Mouse (Mus musculus): Measurements from ENCODE around the gene March1. TPM values are rescaled to one million over a fixed set of nuclear protein-coding genes. Genes with fewer than 3 reads are reported as not detected.
A peak's percentile ranks its signal among the peaks of the same experiment; 100 is the strongest.

Gene March1
- polyA plus RNA-seq, 1 experiment, result not detected

DNA sequence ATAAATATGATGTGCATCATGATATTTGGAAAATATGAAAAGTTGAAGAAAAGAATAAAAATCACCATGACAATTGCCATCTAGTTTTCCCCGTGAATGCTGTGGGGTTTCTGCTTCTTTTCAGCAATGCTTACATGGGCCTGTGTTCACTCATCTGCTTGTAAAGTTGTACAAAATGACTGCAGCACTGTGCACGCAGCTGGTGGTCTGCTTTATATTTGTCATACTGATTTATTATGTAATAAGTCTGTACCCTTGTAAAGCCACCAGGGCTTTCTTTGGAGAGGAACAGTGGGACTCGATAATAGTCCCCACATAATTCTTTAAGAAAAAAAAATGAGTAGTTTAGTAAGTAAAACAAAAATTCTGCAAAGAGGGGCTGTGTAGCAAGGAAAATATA is 564.6 kb downstream of the March1 start:
- no peak for TF ChIP-seq GATA1 (IDR thresholded peaks at IDR 0.05; ENCODE audit: low read length)

DNA sequence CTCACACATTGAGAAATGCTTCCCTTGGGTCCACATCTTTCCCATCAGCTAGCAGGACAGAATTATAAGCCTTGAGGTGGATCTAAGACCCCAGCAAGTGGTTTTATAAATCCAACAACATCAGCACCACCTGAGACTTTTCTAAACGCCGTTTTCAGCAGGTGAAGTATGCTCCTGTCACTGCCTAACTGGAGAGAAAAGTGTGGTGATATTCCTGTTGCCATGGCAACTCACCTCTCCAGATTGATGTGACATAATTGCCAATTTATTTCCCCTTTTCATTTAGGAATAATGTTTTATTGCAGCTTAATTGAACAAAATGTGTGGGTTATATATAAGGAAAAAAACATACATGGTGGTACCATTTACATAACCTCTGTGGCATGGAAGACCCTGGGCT is 565.8 kb downstream of the March1 start:
- no peak for TF ChIP-seq GATA1 (IDR thresholded peaks at IDR 0.05; ENCODE audit: low read length)

DNA sequence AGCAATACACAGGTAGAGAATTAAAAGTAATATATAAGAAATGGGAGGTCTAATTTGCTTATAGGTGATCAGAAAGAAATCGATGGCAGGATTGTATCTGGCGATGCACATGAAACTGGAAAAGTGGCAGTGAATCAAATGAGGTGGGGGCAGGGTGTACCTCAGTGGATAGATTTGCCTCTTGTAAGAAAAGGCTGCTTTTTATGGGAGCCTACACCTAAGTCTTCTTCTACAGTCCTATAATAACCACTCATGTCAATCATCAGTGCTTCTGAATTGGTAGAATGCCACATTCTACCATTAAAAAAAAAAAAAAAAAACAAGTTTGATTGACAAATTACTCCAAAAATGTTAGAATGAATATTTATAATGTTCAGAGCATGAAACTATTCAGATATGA is 567.5 kb downstream of the March1 start:
- TF ChIP-seq GATA1 (IDR thresholded peaks at IDR 0.05; ENCODE audit: low read length), result no peak

DNA sequence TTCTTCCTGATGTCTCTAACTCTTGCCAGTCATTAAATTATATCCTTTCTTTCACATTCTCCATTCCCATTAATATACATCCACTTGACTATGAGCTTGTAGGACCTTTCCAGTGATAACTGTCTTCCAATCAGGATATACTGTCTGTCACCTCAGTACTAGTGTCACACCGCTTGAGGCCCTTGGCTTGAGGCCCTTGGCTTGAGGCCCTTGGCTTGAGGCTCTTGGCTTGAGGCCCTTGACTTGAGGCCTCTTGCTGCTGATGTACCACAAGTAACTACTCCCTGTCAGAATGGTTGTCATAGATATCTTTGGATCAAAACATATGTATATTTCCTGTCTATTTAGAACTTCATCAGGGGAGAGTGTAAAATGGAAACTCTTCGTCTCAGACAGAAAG is 576.7 kb downstream of the March1 start:
- no peak for TF ChIP-seq GATA1 (IDR thresholded peaks at IDR 0.05; ENCODE audit: low read length)

DNA sequence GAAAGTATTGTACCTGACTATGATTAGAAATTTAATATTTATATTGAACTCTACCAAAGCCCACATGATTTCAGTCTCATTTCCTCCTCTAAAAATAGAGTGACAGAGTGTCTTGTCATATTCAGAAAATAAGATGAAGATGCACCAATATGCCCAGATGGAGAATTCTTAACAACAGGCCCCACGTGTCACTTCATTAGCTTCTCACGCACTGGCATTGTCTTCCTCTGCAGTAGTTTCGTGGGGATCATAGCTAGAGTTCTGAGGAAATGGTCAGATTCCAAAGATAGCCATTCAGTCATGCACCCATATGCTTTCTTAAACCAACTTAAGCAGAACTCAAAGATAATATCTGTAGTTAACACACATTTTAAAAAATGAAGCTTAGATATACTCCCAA is 582.5 kb downstream of the March1 start:
- TF ChIP-seq GATA1 (IDR thresholded peaks at IDR 0.05; ENCODE audit: low read length), result no peak

DNA sequence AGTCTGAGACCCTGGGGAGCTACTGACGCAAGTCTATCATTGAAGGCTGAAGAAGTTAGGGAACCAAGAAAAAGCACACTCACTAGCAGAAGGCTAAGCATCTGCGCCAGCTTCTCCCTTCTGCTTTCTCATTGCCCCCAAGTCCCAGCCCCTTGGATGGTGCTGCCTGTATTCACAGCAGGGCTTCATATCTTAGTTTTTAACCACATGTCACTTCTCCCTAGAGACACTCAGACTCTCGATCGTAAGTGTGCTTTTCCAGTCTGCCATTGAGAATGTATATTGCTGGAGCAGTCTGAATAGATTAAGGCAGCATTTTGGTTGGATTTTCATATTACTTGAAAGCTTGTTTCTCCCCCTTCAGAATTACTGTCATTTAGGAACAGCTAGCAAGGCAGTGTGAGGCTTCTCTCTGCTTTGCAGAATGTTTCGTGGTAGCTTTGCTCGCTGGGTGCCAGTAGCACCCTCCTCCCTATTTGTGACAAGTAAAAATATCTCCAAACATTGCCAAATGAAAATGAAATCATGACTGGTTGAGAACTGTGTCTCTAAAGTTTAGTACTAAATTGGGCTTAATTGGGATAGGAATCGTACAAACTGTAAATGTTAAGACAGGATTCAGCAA is 586.2 kb downstream of the March1 start:
- TF ChIP-seq GATA1 (IDR thresholded peaks at IDR 0.05; ENCODE audit: low read length), result no peak

DNA sequence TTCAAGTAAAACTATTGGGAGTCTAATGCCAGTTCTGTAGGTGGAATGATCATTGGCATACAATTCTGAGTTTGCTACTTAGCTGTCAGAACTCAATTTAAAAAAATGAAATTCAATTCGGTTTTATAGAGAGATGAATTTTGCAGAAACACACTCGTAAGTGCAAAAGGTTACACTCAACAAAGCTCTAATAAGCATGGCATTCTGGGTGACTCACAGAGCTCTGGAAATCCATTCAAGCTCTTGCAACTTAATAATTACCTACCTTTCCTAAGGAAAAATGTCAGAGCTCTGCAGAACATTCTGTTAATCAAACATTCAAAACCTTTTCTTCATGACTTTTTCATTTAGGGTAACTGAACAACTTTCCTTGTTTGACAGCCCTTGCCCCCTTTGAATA is 591.9 kb downstream of the March1 start:
- TF ChIP-seq GATA1 (IDR thresholded peaks at IDR 0.05; ENCODE audit: low read length), result no peak

DNA sequence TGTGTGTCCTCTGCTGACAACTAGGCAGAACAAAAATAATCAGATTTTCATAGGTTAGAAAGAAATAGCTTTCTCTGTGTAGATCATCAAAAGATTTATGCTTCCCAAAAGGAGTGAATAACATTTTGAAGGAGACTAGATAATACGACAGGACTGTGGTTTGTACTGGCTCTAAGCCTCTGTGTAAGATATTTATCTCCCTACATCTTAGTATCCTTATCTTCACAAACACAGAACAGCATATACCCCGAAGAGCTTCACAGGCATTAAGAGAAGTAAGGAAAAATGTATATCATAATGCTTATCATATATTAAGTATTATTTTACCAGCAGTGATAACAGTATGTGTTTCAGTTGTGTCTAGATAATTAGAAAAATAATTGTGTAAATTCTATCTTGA is 592.6 kb downstream of the March1 start:
- TF ChIP-seq GATA1 (IDR thresholded peaks at IDR 0.05; ENCODE audit: low read length), result peak; percentile 60

DNA sequence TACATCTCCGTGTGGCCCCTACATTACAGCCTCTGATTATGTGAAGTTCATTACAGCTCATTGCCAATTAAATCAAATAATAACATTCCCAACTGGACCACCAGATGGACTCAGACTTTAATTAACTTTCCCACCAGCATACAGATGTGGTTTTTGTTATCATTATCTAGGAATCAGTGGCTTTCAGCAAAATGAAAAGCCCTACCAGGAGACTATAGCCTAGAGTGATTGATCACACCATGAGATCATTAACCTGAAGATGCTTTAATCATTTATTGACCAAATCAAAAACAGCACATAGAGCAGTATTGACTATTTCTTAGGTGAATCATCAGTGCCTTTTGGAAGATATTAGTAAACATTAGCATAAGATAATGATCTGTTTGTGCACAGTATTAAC is 602.3 kb downstream of the March1 start:
- TF ChIP-seq GATA1 (IDR thresholded peaks at IDR 0.05; ENCODE audit: low read length), result no peak

DNA sequence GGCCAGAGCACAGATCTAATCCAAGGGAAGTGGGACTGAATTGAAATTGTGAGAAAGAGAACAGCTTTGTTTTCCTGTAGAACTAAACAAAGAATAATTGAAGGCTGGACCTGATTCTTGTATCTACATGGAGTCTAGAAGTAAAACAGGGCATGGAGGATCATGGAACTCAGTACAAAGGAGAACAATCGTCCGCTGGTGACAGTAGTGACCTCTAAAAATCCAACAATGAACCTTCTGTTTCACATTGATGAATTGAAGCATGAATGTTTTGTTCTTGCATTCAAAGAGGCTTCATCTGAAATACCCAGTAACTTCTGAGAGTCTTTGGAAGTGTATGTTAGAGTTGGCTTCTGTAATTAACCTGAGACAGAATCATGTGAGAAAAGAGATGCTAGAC is 612.2 kb downstream of the March1 start:
- TF ChIP-seq GATA1 (IDR thresholded peaks at IDR 0.05; ENCODE audit: low read length), result no peak

DNA sequence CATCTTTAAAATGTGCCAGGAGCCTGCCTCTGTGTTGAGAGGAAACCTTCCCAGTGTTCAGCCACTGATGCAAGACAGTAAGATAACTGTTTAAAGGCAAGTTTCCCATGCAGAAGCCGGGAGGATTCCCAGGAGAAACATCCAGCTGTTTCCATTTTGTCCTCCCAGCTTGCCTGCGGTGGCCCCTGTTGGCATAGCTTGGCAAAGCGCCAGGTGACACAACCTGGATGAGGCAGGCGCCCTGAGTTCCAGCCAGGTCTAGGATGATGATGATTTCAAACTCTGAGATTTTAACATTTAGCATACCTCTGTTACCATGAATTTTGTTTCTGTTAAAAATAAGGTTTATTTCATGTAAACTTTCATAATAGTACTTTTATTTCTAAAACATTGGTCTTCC is 651.8 kb downstream of the March1 start:
- TF ChIP-seq GATA1 (IDR thresholded peaks at IDR 0.05; ENCODE audit: low read length), result no peak

DNA sequence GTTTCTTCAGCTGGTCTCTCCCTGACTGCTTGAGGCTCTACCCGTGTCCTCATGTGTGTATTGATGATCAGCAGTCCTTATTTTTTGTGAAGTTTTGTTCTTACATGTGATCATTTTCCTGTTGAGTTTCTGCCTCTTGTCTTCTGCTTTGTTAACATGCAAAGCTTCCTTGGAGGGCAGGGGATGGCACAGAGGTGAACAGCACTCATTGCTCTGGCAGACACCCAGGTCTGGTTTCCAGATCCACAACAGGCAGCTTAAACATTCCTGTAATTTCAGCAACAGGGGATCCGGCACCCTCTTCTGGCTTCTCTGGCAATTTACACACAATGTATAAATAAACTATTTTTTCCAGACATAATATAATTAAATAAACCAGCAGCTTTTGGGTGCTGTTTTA is 652.4 kb downstream of the March1 start:
- no peak for TF ChIP-seq GATA1 (IDR thresholded peaks at IDR 0.05; ENCODE audit: low read length)

DNA sequence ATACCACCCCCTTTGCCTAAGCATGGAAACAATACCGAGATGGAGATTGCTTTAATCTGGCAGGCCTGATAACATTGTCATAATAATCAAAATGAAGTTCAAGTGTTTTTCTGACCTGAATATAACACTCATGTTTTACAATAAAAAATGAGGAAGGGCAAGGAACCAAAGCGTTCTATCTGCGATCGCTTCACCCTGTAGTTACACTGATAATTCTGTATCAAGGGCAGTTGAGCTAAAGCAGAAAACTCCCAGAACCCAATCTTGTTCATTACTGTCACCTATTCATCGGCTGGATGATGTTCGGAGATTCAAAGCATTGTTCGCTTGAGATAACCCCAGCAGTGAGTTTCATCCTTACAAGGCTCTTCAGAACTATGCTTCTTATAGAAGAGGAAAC is 700.1 kb downstream of the March1 start:
- TF ChIP-seq GATA1 (IDR thresholded peaks at IDR 0.05; ENCODE audit: low read length), result no peak

DNA sequence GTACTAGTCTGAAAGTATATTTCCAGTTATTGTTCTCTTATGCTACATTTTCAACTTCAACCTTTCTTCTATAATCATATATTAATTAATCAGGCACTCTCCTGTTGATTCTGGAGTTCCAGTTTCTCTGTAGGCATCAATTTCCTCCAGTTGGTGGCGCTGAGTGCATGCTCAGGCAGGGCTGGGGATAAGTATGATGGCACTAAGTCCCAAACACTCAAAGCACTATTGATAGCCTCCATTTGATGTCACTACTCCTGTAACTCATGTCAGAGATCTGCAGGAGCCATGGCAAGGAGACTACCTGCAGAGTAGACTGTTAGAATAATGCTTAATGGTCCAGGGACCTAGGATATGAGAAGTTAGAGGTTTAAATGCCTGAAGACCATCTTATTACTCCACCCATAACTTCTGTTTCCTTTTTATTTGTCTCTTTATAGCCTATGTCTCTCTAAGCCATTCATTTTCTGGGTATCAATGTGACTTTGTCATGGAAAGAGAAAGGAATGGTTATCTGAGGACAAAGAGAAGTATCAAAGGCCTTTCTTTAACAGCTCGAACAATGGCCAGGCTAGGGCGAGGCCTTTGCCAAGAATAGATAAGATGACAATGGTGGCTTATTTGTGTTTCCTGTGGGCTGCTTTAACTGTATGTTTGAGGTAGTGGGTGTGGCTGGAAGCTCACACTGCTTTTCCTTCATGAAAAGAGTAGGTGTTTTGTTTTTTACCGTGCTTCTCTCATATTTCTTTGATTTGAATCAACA is 705.5 kb downstream of the March1 start:
- no peak for TF ChIP-seq GATA1 (IDR thresholded peaks at IDR 0.05; ENCODE audit: low read length)

DNA sequence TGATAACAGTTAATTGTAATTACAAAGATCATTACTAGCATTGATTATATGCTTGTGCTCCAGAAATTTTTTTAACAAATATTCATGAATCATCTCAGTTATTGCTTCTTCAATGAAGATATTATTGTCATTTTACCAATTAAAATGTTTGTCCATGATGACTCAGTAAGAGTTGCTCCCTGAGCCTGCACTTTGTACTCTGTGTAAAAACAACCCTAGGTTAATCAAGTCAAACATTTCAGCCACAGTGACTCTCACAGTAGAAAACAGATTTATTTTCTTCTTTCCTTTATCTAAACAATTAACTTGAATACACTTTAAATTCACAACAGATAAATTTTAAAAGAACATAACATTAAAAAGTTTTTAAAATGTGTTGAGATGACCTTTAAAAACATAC is 708.7 kb downstream of the March1 start:
- TF ChIP-seq GATA1 (IDR thresholded peaks at IDR 0.05; ENCODE audit: low read length), result no peak

DNA sequence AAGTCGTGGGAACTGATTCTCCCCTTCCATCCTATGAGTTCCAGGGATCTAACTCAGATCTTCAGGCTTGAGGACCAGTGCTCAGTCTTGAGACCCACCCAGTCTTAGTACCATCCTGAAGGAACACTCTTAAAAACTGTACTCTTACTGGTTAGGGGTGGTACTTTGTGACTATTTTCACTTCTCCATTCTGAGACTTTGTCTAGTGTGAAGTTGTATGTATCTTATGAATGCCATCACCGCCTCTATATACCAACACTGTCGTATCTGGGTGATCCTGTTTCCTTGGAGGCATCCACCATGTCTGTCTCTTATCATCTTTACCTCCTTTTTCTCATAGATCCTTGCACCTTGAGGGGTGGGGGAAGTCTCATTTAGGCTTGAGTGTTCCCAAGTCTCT is 714.5 kb downstream of the March1 start:
- no peak for TF ChIP-seq GATA1 (IDR thresholded peaks at IDR 0.05; ENCODE audit: low read length)

DNA sequence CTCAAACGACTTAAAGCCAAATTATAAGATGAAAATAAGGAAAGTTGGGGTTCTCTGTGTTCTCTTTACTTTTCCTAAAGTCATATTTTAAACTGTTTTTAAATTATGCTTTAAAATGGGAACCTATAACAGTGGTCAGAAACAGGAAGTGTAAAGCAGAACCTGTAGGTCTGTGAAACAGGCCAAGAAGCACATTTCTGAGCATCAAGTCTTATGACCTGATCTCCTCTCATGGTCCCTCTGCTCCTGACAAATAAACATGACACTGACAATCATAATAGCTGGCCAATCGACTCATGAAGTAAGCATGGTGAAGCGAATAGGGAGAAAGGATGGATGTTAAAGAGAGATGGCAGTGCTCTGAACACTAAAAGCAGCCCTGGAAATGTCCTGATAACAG is 716.6 kb downstream of the March1 start:
- no peak for TF ChIP-seq GATA1 (IDR thresholded peaks at IDR 0.05; ENCODE audit: low read length)
